Comparison of ENCODE assay signal across 9 mouse cellular contexts in genomic region chr3:131886470-131886869, GRCm38 (mm10).
DNase-seq lines count a peak whose midpoint lies in the region; ATAC-seq and TF ChIP-seq lines count a peak whose summit lies in the region.
"Had no signal": no experiment of that assay in that cellular context is flagged by ENCODE, and none has a peak within 500 bp of the region (broad histone marks: within the 10 kb centered on the region; RNA-seq: fewer than 3 reads in every experiment).

No protein-coding gene starts in this region.

- no peak; the same call in 1 of the 2 replicates for TF ChIP-seq RAD21 in MEL (IDR thresholded peaks at IDR 0.05; ENCODE audit: low read depth, low read length)

- no peaks in the 10 kb centered on the region for H3K9me3 ChIP-seq in kidney, postnatal 0 days (replicated peaks; ENCODE audit: low read length)
- H3K9me3 ChIP-seq in MEL (replicated peaks; ENCODE audit: insufficient read depth, low read length) = no peaks in the 10 kb centered on the region
- no peaks in the 10 kb centered on the region for H3K9me3 ChIP-seq in liver, postnatal 0 days (ENCODE audit: low read length)
- H3K9me3 ChIP-seq: limb, embryonic 12.5 days had no signal

- no peaks in the 10 kb centered on the region for H3K36me3 ChIP-seq in kidney, postnatal 0 days (ENCODE audit: insufficient read depth, low read length)
- no peaks in the 10 kb centered on the region for H3K36me3 ChIP-seq in MEL (ENCODE audit: control insufficient read depth in 1 of 2, insufficient read depth in 2 of 2, low read length in 2 of 2)
- H3K36me3 ChIP-seq in liver, postnatal 0 days (replicated peaks; ENCODE audit: insufficient read depth, low read length) = no peaks in the 10 kb centered on the region
- H3K36me3 ChIP-seq: limb, embryonic 12.5 days had no signal

- no peak for ATAC-seq in kidney, postnatal 0 days (replicated peaks; ENCODE audit: low FRiP score, low read depth)
- no peak for ATAC-seq in liver, postnatal 0 days
- ATAC-seq in megakaryocyte-erythroid progenitor cell, adult 5-6 weeks (replicated peaks; ENCODE audit: low FRiP score, low TSS enrichment, poor library complexity, severe bottlenecking) = no peak

- H3K27ac ChIP-seq in kidney, postnatal 0 days = no peak overlapping the region
- H3K27ac ChIP-seq in MEL (ENCODE audit: control insufficient read depth, low read depth, low read length) = no peak overlapping the region
- H3K27ac ChIP-seq in liver, postnatal 0 days (ENCODE audit: low read depth) = no peak overlapping the region

- no peak for DNase-seq in kidney, postnatal 0 days (ENCODE audit: low spot score)
- DNase-seq in kidney, adult 11 months = no peak
- DNase-seq in MEL (ENCODE audit: low read depth, low spot score) = peak; percentile 26
- peak; percentile 25 to 33 for DNase-seq in adrenal gland, postnatal 36 days
- peak; percentile 37 for DNase-seq in liver, postnatal 0 days
- no peak for DNase-seq in layer of hippocampus, adult 9-10 months (ENCODE audit: low spot score)
- DNase-seq in urinary bladder, postnatal 10 days (ENCODE audit: low spot score) = no peak

- TF ChIP-seq EP300 in MEL (IDR thresholded peaks at IDR 0.05; ENCODE audit: low read depth in 1 of 2, low read length in 2 of 2) = no peak
- TF ChIP-seq EP300 in liver, postnatal 0 days (IDR thresholded peaks at IDR 0.05; ENCODE audit: low read depth) = no peak

- H3K4me3 ChIP-seq in kidney, postnatal 0 days (replicated peaks; ENCODE audit: low read depth, low read length) = no peak overlapping the region
- H3K4me3 ChIP-seq in MEL (ENCODE audit: control insufficient read depth in 1 of 2, insufficient read depth in 1 of 2, low read depth in 2 of 2, low read length in 2 of 2) = no peak overlapping the region
- no peak overlapping the region for H3K4me3 ChIP-seq in liver, postnatal 0 days (ENCODE audit: low read depth, low read length)
- H3K4me3 ChIP-seq: limb, embryonic 12.5 days had no signal

- TF ChIP-seq CTCF in kidney, postnatal 0 days (IDR thresholded peaks at IDR 0.05; ENCODE audit: low read depth) = peak; percentile 69
- peak; percentile 25 to 51 (median 43); a peak in 5 of 6 replicates for TF ChIP-seq CTCF in MEL (IDR thresholded peaks at IDR 0.05 in 2 of 3, conservative IDR thresholded peaks at IDR 0.05 in 1 of 3; ENCODE audit: control insufficient read depth in 1 of 3, insufficient read depth in 1 of 3, low read depth in 2 of 3, low read length in 3 of 3, poor library complexity in 1 of 3, severe bottlenecking in 1 of 3)
- TF ChIP-seq CTCF in liver, postnatal 0 days (IDR thresholded peaks at IDR 0.05; ENCODE audit: low read depth) = peak; percentile 77

- no peak overlapping the region for H3K9ac ChIP-seq in kidney, postnatal 0 days (ENCODE audit: low read depth, low read length)
- no peak overlapping the region for H3K9ac ChIP-seq in MEL (ENCODE audit: control insufficient read depth, low read depth, low read length, poor library complexity, severe bottlenecking)
- no peak overlapping the region for H3K9ac ChIP-seq in liver, postnatal 0 days (replicated peaks)
- H3K9ac ChIP-seq: limb, embryonic 12.5 days had no signal

- no peak overlapping the region for H3K4me2 ChIP-seq in kidney, postnatal 0 days (ENCODE audit: low read length)
- no peak overlapping the region for H3K4me2 ChIP-seq in liver, postnatal 0 days (ENCODE audit: low read depth, low read length)
- H3K4me2 ChIP-seq: limb, embryonic 12.5 days had no signal

- no peaks in the 10 kb centered on the region for H3K79me2 ChIP-seq in MEL (ENCODE audit: control insufficient read depth, insufficient read depth, low read length, poor library complexity)

- H3K27me3 ChIP-seq in kidney, postnatal 0 days (ENCODE audit: insufficient read depth, low read length) = no peaks in the 10 kb centered on the region
- no peaks in the 10 kb centered on the region for H3K27me3 ChIP-seq in MEL (ENCODE audit: control insufficient read depth in 1 of 2, insufficient read depth in 2 of 2, low read length in 2 of 2)
- H3K27me3 ChIP-seq in liver, postnatal 0 days (ENCODE audit: insufficient read depth, low read length) = no peaks in the 10 kb centered on the region
- H3K27me3 ChIP-seq: limb, embryonic 12.5 days had no signal

- no peaks in the 10 kb centered on the region for H3K4me1 ChIP-seq in kidney, postnatal 0 days (replicated peaks; ENCODE audit: insufficient read depth, low read length)
- H3K4me1 ChIP-seq in MEL (ENCODE audit: control insufficient read depth in 1 of 2, insufficient read depth in 2 of 2, low read length in 2 of 2) = no peaks in the 10 kb centered on the region
- no peaks in the 10 kb centered on the region for H3K4me1 ChIP-seq in liver, postnatal 0 days (ENCODE audit: insufficient read depth)
- H3K4me1 ChIP-seq: limb, embryonic 12.5 days had no signal

- WGBS in kidney, postnatal 0 days = 83% methylated on average over 5 of the region's 5 CpGs
- 76% methylated on average over 5 of the region's 5 CpGs for WGBS in liver, postnatal 0 days (ENCODE audit: insufficient replicate concordance)

- TF ChIP-seq POLR2A in MEL (IDR thresholded peaks at IDR 0.05; ENCODE audit: control insufficient read depth in 1 of 2, insufficient read depth in 1 of 2, low read depth in 1 of 2, low read length in 2 of 2, poor library complexity in 1 of 2) = no peak

TF ChIP-seq in MEL, 35 proteins besides CTCF, POLR2A, EP300 and RAD21:
- TF ChIP-seq MAX (IDR thresholded peaks at IDR 0.05; ENCODE audit: low read length) = no peak
- peak; percentile 24 for TF ChIP-seq SMC3 (IDR thresholded peaks at IDR 0.05; ENCODE audit: low read depth, low read length)

Comparison
In these comparisons a context has a peak if more than half of its experiments do, and no peak if none do; other contexts are left out.
1. DNase-seq: peak in MEL (single experiment), adrenal gland, postnatal 36 days (2 of 2) and liver, postnatal 0 days (single experiment); none in kidney, postnatal 0 days (single experiment), kidney, adult 11 months (single experiment), layer of hippocampus, adult 9-10 months (single experiment) and urinary bladder, postnatal 10 days (single experiment).
2. Peak in every context shown above with its lines, with median percentiles within 50 percentile points of each other: CTCF ChIP-seq.